Mouse (Mus musculus) ES-E14 (cell line): ENCODE results near the gene Gm12248.

Experiments
- CHD2 ChIP-seq: IDR thresholded peaks from 2 replicates; pipeline ENCODE4 v1.6.1; 2014; ENCODE audit warnings: mild to moderate bottlenecking, low read depth, low read length, inconsistent platforms
- HCFC1 ChIP-seq: IDR thresholded peaks from 2 replicates; pipeline ENCODE4 v1.6.1; 2012; ENCODE audit warnings: low read length, inconsistent platforms, borderline replicate concordance; ENCODE audit not compliant: insufficient read depth
- ZC3H11A ChIP-seq: IDR thresholded peaks from 2 replicates; pipeline ENCODE4 v1.6.1; 2012; ENCODE audit warnings: low read depth, mild to moderate bottlenecking, inconsistent platforms, low read length, borderline replicate concordance
- ZNF384 ChIP-seq: IDR thresholded peaks from 2 replicates; pipeline ENCODE4 v1.6.1; 2012; ENCODE audit warnings: low read depth, low read length, inconsistent platforms

- TF ChIP-seq CHD2: no peak
- TF ChIP-seq ZC3H11A: no peak
- no peak for TF ChIP-seq HCFC1
- no peak for TF ChIP-seq ZNF384
These were observed 393 bp downstream of the Gm12248 start for GRCm38 (mm10) chr11:58092541-58092940.
